Mouse (Mus musculus): ENCODE results near the gene St6galnac3. TPM values are rescaled to one million over a fixed set of nuclear protein-coding genes. Genes with fewer than 3 reads are reported as not detected.

The St6galnac3 gene
- polyA plus RNA-seq, 2 experiments, result 20.7 to 36.0 TPM

DNA sequence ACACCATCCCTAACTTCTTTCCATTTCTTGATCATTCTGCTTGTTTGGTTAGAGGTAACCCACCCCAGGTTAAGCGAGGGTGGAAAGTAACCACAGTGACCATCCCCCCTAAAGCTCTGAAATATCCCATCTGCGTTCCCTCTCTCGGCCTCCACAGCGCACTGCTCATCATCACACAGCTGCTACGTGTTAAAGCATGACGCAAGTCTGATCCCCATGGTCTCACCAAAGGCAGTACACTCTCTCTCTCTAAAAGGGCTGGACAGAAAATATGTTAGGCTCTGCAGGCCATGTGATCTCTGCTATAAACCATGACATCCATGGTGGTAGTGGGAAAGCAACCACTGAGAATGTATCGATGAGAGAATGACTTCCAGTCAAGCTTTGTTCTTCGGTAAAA, 14.4 kb upstream of the St6galnac3 start:
- H3K9ac ChIP-seq (ENCODE audit: low read depth, low read length, severe bottlenecking), result no peak overlapping the region
- WGBS, result 57% methylated on average over 8 of the region's 8 CpGs
- H3K4me3 ChIP-seq (replicated peaks; ENCODE audit: low read length), result no peak overlapping the region
- H3K36me3 ChIP-seq (ENCODE audit: control insufficient read depth, insufficient read depth, low read length), result no peaks in the 10 kb centered on the region
- H3K4me1 ChIP-seq (ENCODE audit: control insufficient read depth, insufficient read depth, low read length), result peaks cover 11% of the 10 kb centered on the region
- peak; percentile 54 for DNase-seq (ENCODE audit: low spot score)
- ATAC-seq (ENCODE audit: low FRiP score, low read depth), result peak; percentile 90
- no peaks in the 10 kb centered on the region for H3K9me3 ChIP-seq (ENCODE audit: control insufficient read depth, low read length)
- H3K27me3 ChIP-seq (ENCODE audit: control insufficient read depth, insufficient read depth, low read length), result no peaks in the 10 kb centered on the region
- H3K27ac ChIP-seq (replicated peaks; ENCODE audit: low read depth, low read length), result no peak overlapping the region
- no peak for TF ChIP-seq POLR2A (IDR thresholded peaks at IDR 0.05; ENCODE audit: borderline replicate concordance, extremely low read depth, insufficient read depth, insufficient read length)
- H3K4me2 ChIP-seq (replicated peaks; ENCODE audit: low read depth, low read length, severe bottlenecking), result no peak overlapping the region

DNA sequence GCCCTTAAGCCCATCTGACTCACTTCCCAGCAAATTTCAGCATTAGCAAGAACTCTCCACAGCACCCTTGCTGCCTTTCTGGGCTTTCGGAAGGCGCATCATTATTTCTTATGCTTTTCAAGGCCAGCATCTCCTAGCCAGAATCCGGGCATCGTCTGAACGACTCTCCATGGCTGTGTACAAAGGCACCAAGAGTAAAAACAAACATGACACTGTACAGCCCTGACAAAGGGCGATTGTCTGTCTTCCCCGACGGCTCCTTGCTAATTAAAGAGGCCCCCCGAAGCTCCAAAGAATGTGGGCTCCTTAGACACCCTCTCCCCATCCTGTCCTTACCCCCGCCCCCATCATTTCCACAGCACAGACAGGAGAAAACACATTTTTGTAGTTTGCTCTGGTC, 13.4 kb upstream of the St6galnac3 start:
- Histone ChIP-seq H3K9me3 (ENCODE audit: control insufficient read depth, low read length) (no peaks in the 10 kb centered on the region), H3K27me3 (ENCODE audit: control insufficient read depth, insufficient read depth, low read length) (no peaks in the 10 kb centered on the region), H3K4me2 (replicated peaks; ENCODE audit: low read depth, low read length, severe bottlenecking) (no peak overlapping the region), H3K9ac (ENCODE audit: low read depth, low read length, severe bottlenecking) (no peak overlapping the region), H3K27ac (replicated peaks; ENCODE audit: low read depth, low read length) (no peak overlapping the region), H3K4me1 (ENCODE audit: control insufficient read depth, insufficient read depth, low read length) (peaks cover 11% of the 10 kb centered on the region), H3K36me3 (ENCODE audit: control insufficient read depth, insufficient read depth, low read length) (no peaks in the 10 kb centered on the region), H3K4me3 (replicated peaks; ENCODE audit: low read length) (no peak overlapping the region)
- no peak for TF ChIP-seq POLR2A (IDR thresholded peaks at IDR 0.05; ENCODE audit: borderline replicate concordance, extremely low read depth, insufficient read depth, insufficient read length)
- DNase-seq (ENCODE audit: low spot score) (no peak), ATAC-seq (ENCODE audit: low FRiP score, low read depth) (0 out of 2 replicates have a peak, but pooled peaks have one; percentile 20)
- 53% methylated on average over 10 of the region's 10 CpGs for WGBS

DNA sequence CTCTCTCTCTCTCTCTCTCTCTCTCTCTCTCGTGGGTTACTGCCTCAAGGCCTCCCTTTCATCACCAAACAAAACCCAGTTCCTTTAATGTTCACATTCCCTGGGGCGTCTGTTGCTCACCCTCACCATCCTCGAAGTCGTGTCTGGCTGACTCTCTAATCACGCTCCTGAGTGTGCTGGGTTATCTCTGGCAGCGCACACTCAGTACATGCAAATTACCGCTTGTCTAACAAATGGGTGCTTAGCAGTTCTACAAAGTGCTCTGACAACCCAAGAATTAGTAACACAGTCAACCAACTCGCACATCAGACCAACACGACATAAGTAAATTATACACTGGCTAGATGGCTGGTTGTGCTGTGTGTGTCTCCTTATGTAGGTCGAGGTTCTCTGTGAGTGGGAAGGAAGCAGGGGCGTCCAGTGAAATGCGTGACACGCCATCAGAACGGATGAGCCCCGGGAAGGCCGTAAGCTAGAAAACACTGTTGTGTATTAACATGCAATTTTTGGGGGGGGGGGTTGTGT, 11.8 kb upstream of the St6galnac3 start:
- Histone ChIP-seq H3K27me3 (ENCODE audit: control insufficient read depth, insufficient read depth, low read length) (no peaks in the 10 kb centered on the region), H3K4me3 (replicated peaks; ENCODE audit: low read length) (no peak overlapping the region), H3K4me2 (replicated peaks; ENCODE audit: low read depth, low read length, severe bottlenecking) (no peak overlapping the region), H3K9ac (ENCODE audit: low read depth, low read length, severe bottlenecking) (no peak overlapping the region), H3K4me1 (ENCODE audit: control insufficient read depth, insufficient read depth, low read length) (peaks cover 11% of the 10 kb centered on the region), H3K27ac (replicated peaks; ENCODE audit: low read depth, low read length) (no peak overlapping the region), H3K9me3 (ENCODE audit: control insufficient read depth, low read length) (no peaks in the 10 kb centered on the region), H3K36me3 (ENCODE audit: control insufficient read depth, insufficient read depth, low read length) (no peaks in the 10 kb centered on the region)
- ATAC-seq (ENCODE audit: low FRiP score, low read depth) (no peak), DNase-seq (ENCODE audit: low spot score) (no peak)
- 75% methylated on average over 16 of the region's 16 CpGs for WGBS
- no peak for TF ChIP-seq POLR2A (IDR thresholded peaks at IDR 0.05; ENCODE audit: borderline replicate concordance, extremely low read depth, insufficient read depth, insufficient read length)

DNA sequence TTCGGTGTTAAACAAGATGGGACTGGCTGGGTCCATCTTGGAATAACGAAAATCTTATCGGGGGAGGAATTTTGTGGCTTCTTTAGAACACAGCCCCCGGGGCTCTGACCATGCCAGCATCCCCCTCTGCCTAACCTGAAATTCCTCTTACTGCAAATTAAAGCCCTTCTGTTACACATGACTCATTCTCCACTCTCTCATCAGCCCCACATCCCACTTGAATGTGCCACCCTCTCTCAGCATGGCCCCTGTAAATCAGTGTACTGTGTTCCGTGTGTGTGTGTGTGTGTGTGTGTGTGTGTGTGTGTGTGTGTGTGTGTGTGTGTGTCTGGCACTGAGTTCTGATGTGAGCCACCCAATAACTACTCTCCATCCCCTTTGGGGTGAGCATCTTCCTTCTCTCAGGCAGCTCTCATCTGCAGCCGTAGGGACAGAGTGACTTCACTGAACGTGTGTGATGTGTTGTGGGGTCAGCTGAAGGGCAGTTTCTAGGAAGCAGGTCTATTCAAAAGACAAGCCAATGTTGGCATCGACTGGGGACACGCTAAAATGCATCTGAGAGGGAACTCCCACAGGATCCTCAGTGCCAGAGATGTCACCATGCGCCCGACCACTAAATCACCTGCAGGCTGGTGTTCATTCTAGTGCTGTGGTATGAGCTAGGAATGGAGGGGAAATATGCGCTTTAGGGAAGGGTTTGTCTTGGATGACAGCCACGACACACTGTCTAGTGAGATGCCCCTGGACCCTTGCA, 11.0 kb upstream of the St6galnac3 start:
- WGBS, result 75% methylated on average over 13 of the region's 13 CpGs
- DNase-seq (ENCODE audit: low spot score) (no peak), ATAC-seq (ENCODE audit: low FRiP score, low read depth) (no peak)
- H3K4me2 ChIP-seq (replicated peaks; ENCODE audit: low read depth, low read length, severe bottlenecking), result no peak overlapping the region
- no peak overlapping the region for H3K27ac ChIP-seq (replicated peaks; ENCODE audit: low read depth, low read length)
- H3K9me3 ChIP-seq (ENCODE audit: control insufficient read depth, low read length), result no peaks in the 10 kb centered on the region
- no peaks in the 10 kb centered on the region for H3K27me3 ChIP-seq (ENCODE audit: control insufficient read depth, insufficient read depth, low read length)
- no peak overlapping the region for H3K9ac ChIP-seq (ENCODE audit: low read depth, low read length, severe bottlenecking)
- H3K4me3 ChIP-seq (replicated peaks; ENCODE audit: low read length), result no peak overlapping the region
- H3K36me3 ChIP-seq (ENCODE audit: control insufficient read depth, insufficient read depth, low read length), result no peaks in the 10 kb centered on the region
- H3K4me1 ChIP-seq (ENCODE audit: control insufficient read depth, insufficient read depth, low read length), result peaks cover 11% of the 10 kb centered on the region
- TF ChIP-seq POLR2A (IDR thresholded peaks at IDR 0.05; ENCODE audit: borderline replicate concordance, extremely low read depth, insufficient read depth, insufficient read length), result no peak

DNA sequence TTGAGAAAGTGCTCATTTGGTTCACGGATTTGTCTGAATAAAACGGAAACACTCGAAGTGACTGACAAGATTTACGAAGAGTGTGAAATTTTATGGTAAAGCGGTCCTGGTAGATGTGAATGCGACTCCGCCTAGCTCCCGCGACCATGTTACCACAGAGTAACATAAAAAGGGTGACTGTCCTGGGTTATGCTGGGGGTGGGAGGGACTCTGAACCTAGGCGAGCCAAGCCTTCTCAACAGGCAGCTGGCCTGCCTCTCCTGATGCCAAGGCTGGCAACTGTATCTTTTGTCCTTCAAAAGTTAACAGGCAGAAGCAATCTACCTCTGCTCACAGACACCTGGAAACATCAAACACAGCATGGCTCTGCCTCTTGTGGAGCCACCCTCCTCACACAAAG, 9.8 kb upstream of the St6galnac3 start:
- no peak for ATAC-seq (ENCODE audit: low FRiP score, low read depth)
- H3K4me2 ChIP-seq (replicated peaks; ENCODE audit: low read depth, low read length, severe bottlenecking), result 0 out of 2 replicates have a peak overlapping the region, but pooled peaks have one; percentile 14
- WGBS, result 18% methylated on average over 10 of the region's 10 CpGs

More for the DNA sequence above, 9.8 kb upstream of the St6galnac3 start:
- H3K9ac ChIP-seq (ENCODE audit: low read depth, low read length, severe bottlenecking), result no peak overlapping the region
- H3K4me3 ChIP-seq (replicated peaks; ENCODE audit: low read length), result no peak overlapping the region
- H3K27me3 ChIP-seq (ENCODE audit: control insufficient read depth, insufficient read depth, low read length), result no peaks in the 10 kb centered on the region
- DNase-seq (ENCODE audit: low spot score), result no peak
- H3K27ac ChIP-seq (replicated peaks; ENCODE audit: low read depth, low read length), result no peak overlapping the region
- H3K4me1 ChIP-seq (ENCODE audit: control insufficient read depth, insufficient read depth, low read length), result peaks cover 11% of the 10 kb centered on the region
- no peaks in the 10 kb centered on the region for H3K9me3 ChIP-seq (ENCODE audit: control insufficient read depth, low read length)
- no peak for TF ChIP-seq POLR2A (IDR thresholded peaks at IDR 0.05; ENCODE audit: borderline replicate concordance, extremely low read depth, insufficient read depth, insufficient read length)
- H3K36me3 ChIP-seq (ENCODE audit: control insufficient read depth, insufficient read depth, low read length), result no peaks in the 10 kb centered on the region

All from limb, embryonic 14.5 days (tissue).